Mouse (Mus musculus) cerebellum, adult 18-20 months (tissue): ENCODE measurements around the gene Aak1.
"Not testable (repeated sequence)": the region's sequence is repeated elsewhere in the genome, so short reads cannot be mapped to it uniquely, and the experiment has no call there.

Source experiments
- DNase-seq, 2 experiments: peaks; one replicate each; pipeline ENCODE4 v3.0.0; 2021

The Aak1 gene

DNA sequence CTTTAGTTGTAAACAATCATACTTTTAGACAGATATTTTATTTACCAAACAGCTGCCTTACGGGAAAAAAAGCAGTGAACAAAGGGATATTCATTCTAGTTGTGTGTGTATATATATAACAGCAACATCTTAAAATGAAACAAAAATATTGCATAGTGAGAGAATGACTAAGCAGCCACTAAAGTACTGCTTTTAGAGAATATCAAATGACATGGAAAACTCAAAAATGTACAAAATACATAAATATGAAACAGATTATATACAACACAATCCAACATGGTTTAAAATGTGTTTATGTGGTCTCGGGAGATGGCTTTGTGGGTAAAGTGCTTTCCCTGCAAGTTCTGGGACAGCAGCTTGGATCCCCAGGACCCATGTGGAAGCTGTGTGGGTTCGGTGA is 5.7 kb upstream of the Aak1 start:
- DNase-seq = no peak

DNA sequence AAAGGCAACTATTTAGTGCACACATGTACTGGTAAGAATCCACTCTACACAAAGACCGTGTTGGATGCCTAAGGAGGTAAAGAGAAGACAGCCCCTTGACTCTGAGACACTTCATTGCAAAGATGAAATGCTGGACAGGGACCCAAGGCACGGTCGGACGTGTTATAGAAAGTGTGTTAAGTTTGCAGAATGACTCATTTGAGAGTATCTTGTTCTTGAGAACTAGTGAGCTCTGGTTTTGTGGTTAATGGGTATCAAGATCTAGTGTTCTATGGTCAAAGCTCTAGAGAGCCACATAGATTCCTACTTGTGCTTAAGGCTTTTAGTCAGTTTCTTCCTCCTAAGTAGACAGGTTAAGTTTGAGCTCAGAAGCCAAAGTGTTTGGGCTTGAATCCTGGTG is 2.9 kb upstream of the Aak1 start:
- DNase-seq = no peak

DNA sequence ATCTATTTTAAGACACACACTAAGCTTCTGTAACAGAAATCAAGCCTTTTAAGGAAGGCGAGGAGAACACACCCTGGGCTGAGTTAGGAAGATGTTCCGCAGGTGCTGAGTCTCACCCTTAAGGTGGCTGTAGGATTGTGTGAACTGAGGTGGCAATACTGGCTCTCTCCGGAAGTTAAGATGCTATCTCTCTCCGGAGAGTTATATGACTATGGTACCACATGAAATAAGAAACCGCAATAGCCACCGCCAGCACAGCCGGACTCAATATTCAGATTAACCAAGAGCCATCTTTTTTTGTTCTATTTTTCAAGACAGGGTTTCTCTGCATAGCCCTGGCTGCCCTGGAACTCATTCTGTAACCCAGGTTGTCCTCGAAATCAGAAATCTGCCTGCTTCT is 1.5 kb upstream of the Aak1 start:
- DNase-seq = no peak

DNA sequence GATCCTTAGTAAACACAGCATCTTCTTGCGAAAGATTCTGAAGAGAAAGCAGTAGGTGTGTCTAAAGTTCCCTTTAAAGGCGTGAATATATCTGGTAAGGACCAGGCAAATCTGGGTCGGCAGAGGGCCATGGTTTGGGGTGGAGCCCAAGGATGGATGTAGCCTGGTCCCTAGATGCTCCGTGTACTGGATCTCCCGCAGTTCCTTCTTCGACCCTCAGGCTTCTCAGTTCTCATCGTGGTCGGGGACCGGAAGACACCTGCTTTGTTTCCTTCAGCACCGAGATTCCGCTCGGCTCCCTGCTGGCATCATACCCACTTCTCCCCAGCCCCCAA is 770 bp upstream of the Aak1 start:
- DNase-seq = no peak

DNA sequence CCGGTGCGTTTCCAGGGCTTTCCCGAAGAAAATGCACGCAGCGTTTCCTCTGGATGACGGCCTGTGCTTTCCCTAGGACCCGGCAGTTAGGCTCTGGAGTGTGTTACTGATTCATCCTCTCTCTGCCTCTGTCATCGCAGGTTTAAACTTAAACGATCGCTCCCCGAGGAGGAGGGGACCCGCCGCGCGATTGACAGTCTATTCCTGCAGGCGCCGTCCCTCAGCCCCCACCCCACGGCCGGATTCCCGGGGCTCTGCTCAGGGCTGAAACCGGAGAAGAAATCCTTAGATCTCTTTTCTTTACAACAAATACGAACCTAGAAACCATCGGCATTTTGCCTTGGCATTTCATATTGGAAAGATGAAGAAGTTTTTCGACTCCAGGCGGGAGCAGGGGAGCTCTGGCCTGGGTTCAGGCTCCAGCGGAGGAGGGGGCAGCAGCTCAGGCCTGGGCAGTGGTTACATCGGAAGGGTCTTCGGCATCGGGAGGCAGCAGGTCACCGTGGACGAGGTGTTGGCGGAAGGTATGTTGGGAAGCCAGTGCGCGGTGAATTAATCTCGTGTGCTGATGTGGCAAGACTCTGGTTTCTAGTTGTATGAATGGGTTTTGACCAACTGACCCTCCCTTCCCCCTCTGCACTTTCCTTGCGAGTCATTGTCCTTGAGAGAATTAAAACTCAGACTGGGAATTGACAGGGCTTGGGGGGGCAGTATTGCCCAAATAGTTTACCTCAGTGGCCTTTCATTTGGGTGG is 552 bp downstream of the Aak1 start:
- DNase-seq = peak in 1 of 2 experiments; percentile 55

DNA sequence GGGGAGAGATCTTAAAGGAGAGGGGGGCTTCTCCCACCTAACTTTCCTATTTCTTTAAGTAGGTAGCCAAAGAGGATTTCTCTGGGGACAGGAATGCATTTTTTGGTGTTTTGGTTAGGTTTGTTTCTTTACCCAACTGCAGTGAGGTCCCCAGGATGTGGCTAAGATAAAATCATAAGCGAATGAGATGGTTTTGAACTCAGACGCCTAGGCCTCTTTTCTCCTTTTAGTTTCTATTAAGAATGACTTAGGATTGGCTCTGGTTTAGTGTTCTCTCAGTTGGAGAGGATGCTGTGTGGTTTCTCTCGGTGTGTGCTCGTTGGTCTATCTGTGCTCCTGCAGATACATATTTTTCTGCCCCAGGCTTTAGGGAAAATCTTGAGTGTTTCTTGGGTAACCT is 1.3 kb downstream of the Aak1 start:
- no peak for DNase-seq

DNA sequence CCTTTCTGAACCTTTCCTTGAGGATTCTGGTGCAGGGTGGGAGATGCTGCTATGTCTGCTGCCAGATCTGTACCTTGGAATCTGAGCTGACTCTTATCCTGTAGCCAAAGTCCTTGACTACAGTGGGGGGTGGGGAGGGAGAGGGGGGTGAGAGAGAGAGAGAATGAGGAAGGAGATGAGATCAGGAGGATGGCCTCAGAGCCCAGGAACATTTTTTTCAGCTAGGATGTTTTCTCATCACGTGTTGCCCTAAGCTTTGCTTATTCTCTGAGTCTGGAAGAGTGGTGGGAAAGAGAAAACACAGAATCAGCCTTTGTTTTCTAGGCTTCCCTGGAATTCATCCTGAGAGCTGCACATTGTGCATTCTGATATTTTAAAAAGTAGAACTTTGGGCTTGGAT is 2.2 kb downstream of the Aak1 start:
- no peak for DNase-seq

DNA sequence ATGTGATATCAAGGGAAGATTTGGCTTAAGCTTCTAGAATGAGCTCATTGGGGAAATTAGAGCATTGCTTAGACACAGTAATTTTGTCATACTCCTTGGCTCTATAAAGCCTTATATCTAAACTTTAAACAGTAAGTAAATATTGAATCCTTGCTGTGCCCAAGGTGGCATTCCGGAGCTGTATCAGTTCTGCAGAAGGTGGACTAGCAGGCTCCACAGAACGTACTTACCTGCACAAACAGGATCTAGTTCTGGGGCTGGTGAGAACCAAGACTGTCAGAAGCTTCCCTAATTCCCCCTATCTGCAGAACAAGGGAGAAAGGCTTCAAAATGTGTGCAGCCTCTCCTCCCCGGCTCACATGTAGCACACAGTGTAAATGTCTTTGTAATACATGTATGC is 4.6 kb downstream of the Aak1 start:
- no peak for DNase-seq

DNA sequence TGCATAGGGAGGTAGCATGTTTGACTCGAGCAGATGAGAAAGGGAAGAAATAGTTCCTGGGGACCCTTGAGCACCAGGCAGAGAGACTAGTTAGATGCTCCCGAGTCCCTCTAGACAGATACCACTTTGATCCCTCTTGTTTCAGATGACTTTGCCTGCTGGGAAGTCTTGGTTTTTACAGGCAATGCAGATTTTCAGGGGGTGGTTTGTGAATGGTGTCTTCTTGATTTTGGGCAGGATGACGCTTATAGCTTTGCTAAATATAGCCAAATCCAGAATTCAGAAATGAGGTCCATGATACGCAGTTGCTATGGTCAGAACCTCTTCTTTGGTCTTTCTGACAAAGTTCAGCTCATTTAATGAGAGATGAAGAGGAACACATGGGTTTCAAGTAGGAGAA is 5.6 kb downstream of the Aak1 start:
- no peak for DNase-seq

DNA sequence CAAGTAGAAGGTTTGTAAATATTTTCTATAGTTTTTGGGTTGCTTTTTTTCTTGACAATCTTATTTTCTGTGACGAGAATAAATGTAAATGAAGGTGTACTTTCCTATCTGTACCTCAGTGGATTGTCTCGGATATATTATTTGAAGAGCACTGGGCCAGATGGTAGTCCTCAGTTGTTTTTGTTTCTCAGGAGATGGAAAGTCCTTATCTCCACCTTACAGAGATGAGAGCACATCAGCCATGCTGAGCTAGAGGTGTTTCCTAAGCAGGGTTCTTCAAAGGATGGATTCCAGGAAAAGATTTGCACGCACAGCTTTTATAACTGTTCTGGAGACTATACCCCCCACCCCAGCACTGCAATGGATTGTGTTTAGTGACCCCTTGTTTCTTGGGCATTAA is 9.3 kb downstream of the Aak1 start:
- no peak for DNase-seq

DNA sequence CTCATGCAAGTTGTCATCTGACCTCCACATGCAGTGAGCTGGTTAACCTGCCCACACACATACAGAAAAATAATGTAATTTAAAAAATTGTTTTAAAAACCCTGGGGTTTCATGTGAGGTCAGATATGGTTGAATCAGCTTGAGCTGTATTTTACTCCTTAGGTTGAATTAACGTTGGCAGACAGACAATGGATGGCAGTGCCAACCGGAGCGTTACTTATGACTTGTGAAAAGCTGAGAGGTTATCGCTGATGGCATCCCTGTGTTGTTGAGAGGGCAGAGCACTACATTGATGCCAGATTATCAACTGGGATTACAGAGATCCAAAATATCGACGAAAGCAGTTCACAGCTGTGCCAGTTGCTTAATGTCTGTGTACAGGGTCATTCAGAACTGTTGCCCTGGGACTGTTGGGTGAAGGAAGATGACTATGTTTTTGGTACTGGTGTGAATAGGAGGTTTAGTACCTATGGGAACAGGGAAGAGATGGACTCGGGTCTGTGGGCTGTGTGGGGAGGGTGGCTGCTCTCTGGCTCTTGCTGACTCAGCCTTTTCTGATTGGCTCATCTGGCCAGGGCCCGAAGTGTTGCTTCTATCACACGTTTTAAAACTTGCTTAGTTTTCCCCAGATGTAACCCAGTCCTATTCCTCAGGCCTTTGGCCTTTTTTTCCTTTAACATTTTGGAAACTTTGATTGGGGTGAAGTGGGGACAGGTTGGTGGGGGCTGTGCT is 11.6 kb downstream of the Aak1 start:
- DNase-seq = no peak

DNA sequence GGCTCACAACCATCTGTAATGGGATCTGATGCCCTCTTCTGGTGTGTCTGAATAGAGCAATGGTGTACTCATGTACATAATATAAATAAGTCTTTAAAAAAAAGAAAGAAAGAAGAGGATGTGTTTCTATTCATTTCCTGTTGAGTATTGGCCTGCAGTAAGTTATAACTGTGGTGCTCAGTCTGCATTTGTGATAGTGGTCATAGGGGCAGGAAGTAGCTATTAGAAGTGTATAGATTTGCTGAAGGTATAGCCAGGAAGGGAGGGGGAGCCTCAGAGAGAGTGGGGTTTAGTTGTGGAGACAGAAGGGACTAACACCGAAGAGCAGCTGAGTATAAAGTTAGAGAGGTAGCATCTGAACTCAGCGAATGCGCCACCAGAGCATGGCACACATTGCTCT is 15.0 kb downstream of the Aak1 start:
- no peak for DNase-seq

DNA sequence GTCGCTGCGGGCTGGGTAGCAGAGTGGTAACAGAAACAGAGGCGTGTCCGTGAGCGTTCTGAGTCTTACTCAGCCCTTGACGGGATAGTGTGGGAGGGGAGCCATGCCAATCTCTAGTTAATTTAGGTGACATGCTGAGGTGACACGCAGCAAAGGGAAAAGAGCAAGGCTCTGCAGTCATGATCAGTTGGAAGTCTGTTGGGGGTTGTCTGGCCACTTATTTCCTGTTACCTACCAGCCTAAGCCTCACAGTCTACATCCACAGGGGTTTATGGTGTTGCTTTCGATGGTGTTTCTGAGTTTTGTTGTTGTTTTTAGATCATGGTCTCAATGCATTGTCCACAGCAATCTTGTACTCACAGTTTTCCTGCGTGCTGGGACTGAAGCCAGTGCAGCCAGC is 21.0 kb downstream of the Aak1 start:
- no peak for DNase-seq

DNA sequence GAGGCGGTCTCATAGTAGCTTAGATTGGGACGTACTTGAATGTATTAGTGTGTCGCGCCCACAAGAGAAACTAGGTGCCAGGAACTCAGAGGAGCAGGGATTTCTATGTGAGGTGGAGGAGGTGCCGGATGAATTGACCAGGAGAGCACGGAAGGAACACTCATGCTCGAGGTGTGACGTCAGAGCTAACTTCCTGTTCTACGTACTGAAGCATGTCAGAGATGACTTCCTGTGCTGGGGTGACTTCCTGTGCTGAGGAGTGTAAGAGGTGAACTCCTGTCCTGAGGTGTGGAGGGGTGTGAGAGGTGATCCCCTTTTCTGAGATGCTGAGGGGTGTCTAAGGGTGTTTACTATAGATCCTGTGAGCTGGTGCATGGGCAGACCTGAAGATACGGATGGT is 22.5 kb downstream of the Aak1 start:
- DNase-seq = no peak

DNA sequence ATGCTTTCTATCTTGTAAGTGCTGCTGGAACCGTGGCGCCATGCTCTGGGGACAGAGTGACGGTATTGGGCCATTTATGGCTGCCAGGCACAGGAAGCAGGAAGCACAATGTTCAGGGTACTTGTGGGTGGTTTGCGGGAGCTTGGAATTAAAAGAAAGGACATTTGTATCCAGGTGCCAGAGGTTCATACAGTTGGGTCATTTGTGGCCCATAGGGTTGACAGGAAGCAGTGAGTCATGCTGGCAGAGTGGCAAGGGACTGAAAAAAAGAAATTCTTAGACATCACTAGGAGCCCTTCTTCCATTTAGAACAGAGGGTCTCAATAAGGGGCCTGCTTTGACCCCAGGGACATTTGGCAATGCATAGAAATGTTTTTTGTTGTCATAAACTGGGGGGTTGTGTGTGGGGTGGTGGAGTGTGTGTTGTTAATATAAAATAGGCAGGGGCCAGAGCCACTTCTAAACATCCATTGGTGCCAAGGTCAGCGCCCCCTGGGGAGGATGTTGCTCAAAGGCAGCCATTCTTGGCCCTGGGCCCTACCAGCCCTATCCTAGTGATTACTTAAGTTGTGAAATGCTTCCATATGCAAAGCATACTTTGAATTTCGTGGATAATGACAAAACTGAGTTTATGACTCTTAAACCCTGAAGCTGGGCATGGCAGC is 25.5 kb downstream of the Aak1 start:
- DNase-seq = no peak

DNA sequence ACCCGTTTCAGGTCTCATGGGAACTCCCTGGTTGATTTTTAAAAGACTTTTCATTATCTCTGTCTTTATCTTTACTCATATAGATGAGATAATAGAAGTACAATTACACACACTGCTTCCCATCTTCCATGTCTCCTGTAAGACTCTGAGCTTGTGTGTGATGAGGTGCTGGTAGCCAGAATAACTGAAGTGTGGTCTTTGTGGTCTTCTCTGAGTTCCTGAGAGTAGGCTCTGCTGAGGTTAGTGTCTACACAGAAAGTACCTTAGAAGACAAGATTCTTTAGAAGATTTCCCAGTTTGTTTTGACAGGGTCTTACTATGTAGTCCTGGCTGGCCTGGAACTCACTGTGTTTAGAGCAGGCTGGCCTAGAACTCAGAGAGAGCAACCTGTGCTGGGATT is 27.1 kb downstream of the Aak1 start:
- DNase-seq = no peak

DNA sequence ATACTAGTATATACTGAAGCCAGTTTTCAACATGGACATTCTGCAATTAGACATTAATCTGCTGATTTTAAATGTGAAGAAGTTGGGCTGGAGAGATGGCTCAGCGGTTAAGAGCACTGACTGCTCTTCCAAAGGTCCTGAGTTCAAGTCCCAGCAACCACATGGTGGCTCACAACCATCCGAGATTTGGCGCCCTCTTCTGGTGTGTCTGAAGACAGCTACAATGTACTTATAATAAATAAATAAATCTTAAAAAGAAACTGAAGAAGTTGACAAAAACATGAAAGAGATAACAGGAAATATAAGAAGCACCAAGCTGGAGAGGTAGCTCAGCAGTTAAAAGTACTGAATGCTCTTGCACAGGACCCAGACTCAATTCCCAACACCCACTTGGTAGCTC is 29.3 kb downstream of the Aak1 start:
- DNase-seq = not testable (repeated sequence)

DNA sequence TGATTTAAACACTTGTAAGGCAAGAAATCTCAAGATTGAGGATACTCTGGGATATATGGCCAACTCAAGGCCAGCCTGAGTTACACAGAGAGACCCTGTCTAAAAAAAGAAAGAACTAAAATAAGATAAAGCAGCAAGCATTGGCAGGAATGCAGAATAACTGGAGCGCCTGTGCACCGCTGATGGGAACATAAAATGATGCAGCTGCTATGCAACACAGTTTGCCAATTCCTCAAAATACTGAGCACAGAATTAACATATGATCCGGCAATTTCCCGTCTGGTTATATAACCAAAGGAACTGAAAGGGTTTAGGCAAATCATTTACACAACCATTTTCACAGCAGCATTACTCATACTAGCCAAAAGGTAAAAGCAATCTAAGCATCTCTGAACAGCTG is 30.0 kb downstream of the Aak1 start:
- DNase-seq = peak; percentile 53 to 61

DNA sequence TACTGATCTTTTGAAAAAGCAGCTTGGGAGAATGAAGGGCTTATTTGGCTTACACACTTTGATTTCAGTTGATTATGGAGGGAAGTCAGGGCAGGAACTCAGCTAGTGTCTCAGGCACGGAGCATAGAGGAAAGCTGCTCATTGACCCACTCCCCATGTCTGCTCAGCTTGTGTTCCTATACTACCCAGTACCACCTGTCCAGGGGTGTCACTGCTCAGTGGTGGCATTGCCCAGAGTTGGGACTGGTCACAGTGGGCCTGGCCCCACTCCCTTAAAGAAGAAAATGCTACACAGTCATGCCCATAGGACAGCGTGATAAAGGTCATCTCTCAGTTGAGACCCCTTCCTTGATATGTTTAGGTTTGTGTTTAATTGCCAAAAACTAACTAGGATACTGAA is 34.9 kb downstream of the Aak1 start:
- no peak for DNase-seq

DNA sequence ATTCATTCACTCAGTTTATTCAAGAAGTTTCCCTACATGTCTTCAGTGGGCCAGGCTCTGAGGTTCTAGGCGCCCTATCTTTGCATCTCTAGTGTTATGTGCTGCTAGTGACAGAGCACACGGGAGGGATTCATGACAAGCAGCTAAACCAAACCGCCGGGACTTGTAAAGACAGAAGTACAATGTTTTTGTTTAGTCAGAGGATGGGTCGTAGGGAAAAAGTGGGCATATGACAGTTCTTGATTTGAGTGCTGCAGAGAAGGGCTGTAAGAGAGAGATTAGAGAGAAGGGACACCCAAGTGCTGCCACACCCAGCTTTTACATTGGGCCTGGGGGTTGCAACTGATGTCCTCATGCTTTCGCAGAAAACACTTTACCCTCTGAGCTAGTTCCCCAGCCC is 35.4 kb downstream of the Aak1 start:
- DNase-seq = no peak

DNA sequence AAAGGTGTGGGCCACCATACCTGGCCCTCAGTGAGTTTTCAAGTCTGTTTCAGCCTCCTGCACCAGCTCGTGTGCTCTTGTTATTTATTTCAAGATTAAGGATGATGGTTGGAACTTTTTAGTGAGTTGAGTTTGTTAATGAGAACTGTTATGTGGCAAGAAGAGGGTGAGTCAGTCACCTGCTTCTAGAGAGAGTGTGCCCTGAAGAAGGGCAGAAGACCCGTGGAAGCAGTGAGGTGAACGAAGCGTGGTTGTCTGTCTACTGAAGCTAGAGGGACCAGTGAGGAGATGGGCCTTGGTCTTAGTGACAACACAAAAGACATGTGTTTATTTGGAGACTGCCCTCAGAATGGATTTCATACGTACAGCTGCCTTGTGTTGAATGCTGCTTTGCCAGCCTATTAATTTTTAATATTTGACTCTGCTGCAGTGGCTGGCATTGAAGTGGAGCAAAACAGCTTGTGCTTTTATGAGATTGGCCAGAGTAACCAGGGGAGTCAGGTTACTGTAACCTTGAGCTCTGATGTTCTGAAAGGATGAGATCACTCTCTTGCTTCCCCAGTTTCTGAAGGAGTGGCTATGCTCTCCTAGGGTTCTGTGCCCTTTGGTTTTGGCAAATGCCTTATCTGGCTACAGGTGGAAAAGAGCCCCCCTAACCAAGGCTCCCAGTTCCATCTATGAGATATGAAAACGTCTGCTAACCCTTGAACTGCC is 36.7 kb downstream of the Aak1 start:
- DNase-seq = no peak

DNA sequence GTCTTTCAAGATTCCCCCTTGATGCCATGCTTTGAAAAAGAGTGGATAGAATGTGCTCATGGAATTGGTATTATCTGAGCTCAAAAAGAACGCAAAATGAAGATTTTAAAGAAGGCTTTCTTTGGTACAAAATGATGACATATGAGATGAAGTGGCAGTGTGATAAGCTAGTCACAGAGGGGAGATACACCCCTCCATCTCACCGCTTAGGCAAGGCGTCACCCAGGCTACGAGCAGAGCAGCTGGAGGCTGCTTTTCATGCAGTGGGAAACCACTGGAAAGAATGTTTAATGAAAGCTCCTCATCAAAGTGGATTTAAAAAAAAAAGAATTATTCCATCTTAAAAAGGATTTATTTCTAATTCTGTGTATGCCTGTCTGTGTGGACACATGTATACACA is 37.5 kb downstream of the Aak1 start:
- DNase-seq = no peak

DNA sequence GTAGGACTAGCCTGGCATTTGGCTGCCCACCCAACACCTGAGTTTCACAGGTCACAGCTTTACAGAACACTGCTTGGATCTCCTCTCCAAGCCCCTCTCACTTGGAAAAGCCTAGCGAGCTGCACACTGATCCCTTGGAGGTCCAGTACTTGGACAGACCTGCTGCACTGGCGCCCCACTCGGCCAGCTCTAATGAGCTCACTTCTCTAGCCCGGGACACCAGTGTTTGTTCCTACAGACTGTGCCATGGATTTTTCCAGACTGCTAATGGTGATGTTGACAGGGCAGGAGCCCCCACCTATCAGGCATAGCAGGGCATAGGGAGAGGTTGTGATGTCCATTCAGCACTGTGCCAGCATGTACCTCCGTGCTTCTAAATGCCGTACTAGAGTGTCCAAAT is 48.2 kb downstream of the Aak1 start:
- peak; percentile 49 to 59 for DNase-seq

DNA sequence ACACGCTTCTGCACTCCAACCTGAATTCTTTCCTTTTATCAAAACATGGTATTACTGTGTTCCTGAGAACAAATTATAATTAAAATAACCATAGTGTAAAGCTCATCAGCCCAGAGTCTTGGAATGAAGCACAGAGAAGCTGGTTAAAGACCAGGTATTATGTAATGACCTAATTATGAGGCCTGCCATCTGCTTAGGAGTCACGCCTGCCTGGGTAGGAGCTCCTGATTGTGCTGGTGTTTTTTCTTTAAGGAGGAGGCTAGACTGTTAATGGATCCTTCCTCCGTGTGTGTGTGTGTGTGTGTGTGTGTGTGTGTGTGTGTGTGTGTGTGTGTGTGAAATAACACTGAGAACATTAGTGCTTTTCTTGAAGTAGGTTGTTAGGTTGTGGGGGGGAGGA is 49.7 kb downstream of the Aak1 start:
- DNase-seq = peak; percentile 61 to 71
